Mouse (Mus musculus): Measurements from ENCODE around the gene Lrba.

The Lrba gene

GRCm38 (mm10) chr3:86668146-86668545 lies 443.7 kb downstream of the Lrba start:
- no peak for DNase-seq (ENCODE audit: low read depth, low spot score)

- DNase-seq (ENCODE audit: low read depth, low spot score) = peak; percentile 10
These were observed 453.2 kb downstream of the Lrba start for GRCm38 (mm10) chr3:86677573-86678155.

- no peak for DNase-seq (ENCODE audit: low read depth, low spot score)
These were observed 463.2 kb downstream of the Lrba start for GRCm38 (mm10) chr3:86687571-86688209.

GRCm38 (mm10) chr3:86688438-86688837 lies 464.0 kb downstream of the Lrba start:
- no peak for DNase-seq (ENCODE audit: low read depth, low spot score)

- no peak for DNase-seq (ENCODE audit: low read depth, low spot score)
These were observed 464.8 kb downstream of the Lrba start for GRCm38 (mm10) chr3:86689305-86689704.

- no peak for DNase-seq (ENCODE audit: low read depth, low spot score)
These were observed 468.3 kb downstream of the Lrba start for GRCm38 (mm10) chr3:86692779-86693178.

- DNase-seq (ENCODE audit: low read depth, low spot score) = no peak
These were observed 469.1 kb downstream of the Lrba start for GRCm38 (mm10) chr3:86693553-86693952.

- no peak for DNase-seq (ENCODE audit: low read depth, low spot score)
These were observed 474.5 kb downstream of the Lrba start for GRCm38 (mm10) chr3:86698947-86699346.

- no peak for DNase-seq (ENCODE audit: low read depth, low spot score)
These were observed 476.7 kb downstream of the Lrba start for GRCm38 (mm10) chr3:86701163-86701563.

- DNase-seq (ENCODE audit: low read depth, low spot score) = no peak
These were observed 485.0 kb downstream of the Lrba start for GRCm38 (mm10) chr3:86709472-86709871.

GRCm38 (mm10) chr3:86711530-86711929 lies 487.1 kb downstream of the Lrba start:
- DNase-seq (ENCODE audit: low read depth, low spot score) = no peak

GRCm38 (mm10) chr3:86712758-86713157 lies 488.3 kb downstream of the Lrba start:
- DNase-seq (ENCODE audit: low read depth, low spot score) = no peak

- no peak for DNase-seq (ENCODE audit: low read depth, low spot score)
These were observed 490.0 kb downstream of the Lrba start for GRCm38 (mm10) chr3:86714446-86714845.

GRCm38 (mm10) chr3:86723415-86724298 lies 499.2 kb downstream of the Lrba start:
- DNase-seq (ENCODE audit: low read depth, low spot score) = no peak

GRCm38 (mm10) chr3:86725113-86725512 lies 500.6 kb downstream of the Lrba start:
- no peak for DNase-seq (ENCODE audit: low read depth, low spot score)

- DNase-seq (ENCODE audit: low read depth, low spot score) = no peak
These were observed 514.4 kb downstream of the Lrba start for GRCm38 (mm10) chr3:86738831-86739230.

GRCm38 (mm10) chr3:86739745-86740144 lies 515.3 kb downstream of the Lrba start:
- DNase-seq (ENCODE audit: low read depth, low spot score) = no peak

GRCm38 (mm10) chr3:86745348-86745747 lies 520.9 kb downstream of the Lrba start:
- no peak for DNase-seq (ENCODE audit: low read depth, low spot score)

- DNase-seq (ENCODE audit: low read depth, low spot score) = no peak
These were observed 521.5 kb downstream of the Lrba start for GRCm38 (mm10) chr3:86745769-86746512.

GRCm38 (mm10) chr3:86750652-86751051 lies 526.2 kb downstream of the Lrba start:
- DNase-seq (ENCODE audit: low read depth, low spot score) = no peak

- DNase-seq (ENCODE audit: low read depth, low spot score) = no peak
These were observed 529.7 kb downstream of the Lrba start for GRCm38 (mm10) chr3:86754178-86754577.

Data from CD4-positive helper T cell, adult 2 months (primary cell).